Mouse (Mus musculus) bone marrow macrophage, adult 2 months (primary cell): ENCODE results near the gene Dbil5.

Experiments used
- CTCF ChIP-seq: IDR thresholded peaks from 2 replicates; pipeline ENCODE4 v1.5.1; 2012; ENCODE audit warnings: low read depth, mild to moderate bottlenecking, low read length, moderate library complexity
- POLR2A ChIP-seq: IDR thresholded peaks from 2 replicates; pipeline ENCODE4 v1.6.1; 2012; ENCODE audit warnings: mild to moderate bottlenecking, low read depth, low read length, borderline replicate concordance

DNA sequence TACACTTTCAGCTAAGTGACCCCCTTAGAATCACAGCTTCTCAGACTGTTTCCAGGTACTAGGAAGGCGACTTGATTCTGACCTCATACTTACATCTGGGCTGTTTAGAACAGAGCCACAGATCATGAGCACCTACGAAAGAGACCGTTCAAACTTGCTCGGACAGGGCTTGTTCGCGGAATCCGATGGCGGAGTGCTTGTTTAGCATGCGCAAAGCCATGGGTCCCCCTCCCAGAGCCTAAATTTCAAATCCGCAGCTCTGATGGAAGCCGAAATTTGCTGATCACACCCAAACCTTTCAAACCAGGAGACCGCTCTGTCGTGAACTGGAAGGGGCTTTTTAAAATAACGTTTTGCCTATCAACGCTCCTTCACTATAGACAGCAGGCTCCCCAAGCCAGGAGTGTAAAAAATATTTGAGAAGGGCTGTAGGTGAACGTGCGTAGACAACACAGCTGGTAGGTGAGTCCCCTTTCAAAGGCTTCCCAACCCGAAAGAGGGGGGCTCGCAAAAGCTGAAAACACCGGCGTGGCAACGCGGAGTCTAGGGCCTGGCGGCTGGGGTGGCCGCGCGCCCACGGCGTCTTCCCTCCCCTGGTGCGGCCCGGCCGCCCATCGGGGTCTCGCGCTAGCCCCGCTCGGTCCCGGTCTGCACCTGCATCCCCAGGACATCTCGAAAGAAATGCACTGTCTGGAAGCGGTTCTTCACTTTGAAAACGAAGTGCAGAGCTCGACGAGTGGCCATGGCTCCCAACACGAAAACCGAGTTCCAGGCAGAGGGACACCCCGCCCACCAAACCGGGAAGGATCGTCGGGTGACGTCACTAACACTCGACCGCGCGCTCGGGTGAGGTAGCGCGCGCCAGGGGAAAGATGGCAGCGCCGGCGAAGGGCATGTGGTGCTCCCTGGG lies 25.7 kb downstream of the Dbil5 start, which contains the start of the genes Mrm3 and Glod4:
- no peak; the same call in 1 of the 2 replicates for TF ChIP-seq POLR2A
- TF ChIP-seq CTCF, result no peak
